11 mouse cellular contexts compared by ENCODE assay signal in the genomic region with DNA sequence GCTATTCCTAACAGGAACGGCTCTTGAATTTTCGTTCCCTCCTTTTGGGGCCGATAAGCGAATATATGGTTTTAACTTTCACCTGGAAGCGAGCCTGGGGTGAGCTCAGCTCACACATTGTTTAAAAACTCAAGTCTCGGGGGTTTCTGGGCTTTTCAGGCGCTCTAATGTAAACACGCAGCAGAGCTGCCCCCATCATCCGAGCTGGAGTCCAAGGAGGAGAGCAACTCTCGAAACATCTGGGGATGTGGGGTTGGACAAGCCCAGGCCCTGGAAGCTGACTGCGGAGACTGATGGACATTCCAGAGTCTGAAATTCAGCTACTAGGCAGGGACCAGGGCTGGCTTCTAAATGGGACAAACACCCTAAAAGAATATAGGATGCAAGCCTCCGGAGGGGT. TPM values are rescaled to one million over a fixed set of nuclear protein-coding genes. Genes with fewer than 3 reads are reported as not detected.
A peak's percentile ranks its signal among the peaks of the same experiment; 100 is the strongest.
DNase-seq lines count a peak whose midpoint lies in the region; ATAC-seq and TF ChIP-seq lines count a peak whose summit lies in the region.
"Had no signal": no experiment of that assay in that cellular context is flagged by ENCODE, and none has a peak within 500 bp of the region (broad histone marks: within the 10 kb centered on the region; RNA-seq: fewer than 3 reads in every experiment).

No protein-coding gene starts in this region.

- DNase-seq in kidney, adult 8-10 months: no peak
- peak; percentile 62 for DNase-seq in embryo, embryonic 10.5 days (ENCODE audit: low spot score)
- no peak for DNase-seq in frontal cortex, postnatal 10 days (ENCODE audit: low spot score in 2 of 2)
- DNase-seq: kidney, adult 18-20 months had no signal

- ATAC-seq in kidney, embryonic 15.5 days (replicated peaks; ENCODE audit: low FRiP score): no peak
- ATAC-seq in embryonic facial prominence, embryonic 12.5 days (ENCODE audit: insufficient number of reproducible peaks, insufficient read depth, low FRiP score, low TSS enrichment): no peak
- ATAC-seq in erythroblast, adult 5-6 weeks (replicated peaks; ENCODE audit: low FRiP score, poor library complexity, severe bottlenecking): no peak
- ATAC-seq: Patski had no signal

- no peak overlapping the region for H3ac ChIP-seq in myocyte (ENCODE audit: control insufficient read depth, insufficient read length)

- no peaks in the 10 kb centered on the region for H3K36me3 ChIP-seq in kidney, embryonic 15.5 days
- H3K36me3 ChIP-seq in embryonic facial prominence, embryonic 12.5 days: no peaks in the 10 kb centered on the region
- H3K36me3 ChIP-seq in myocyte (ENCODE audit: control insufficient read depth, insufficient read depth): no peaks in the 10 kb centered on the region

- peaks cover 28% of the 10 kb centered on the region for H3K27me3 ChIP-seq in kidney, embryonic 15.5 days
- H3K27me3 ChIP-seq in embryonic facial prominence, embryonic 12.5 days: peaks cover 4% of the 10 kb centered on the region; the same call in 1 of the 2 replicates
- no peaks in the 10 kb centered on the region for H3K27me3 ChIP-seq in myocyte (ENCODE audit: control insufficient read depth, insufficient read depth, insufficient read length)
- H3K27me3 ChIP-seq: Patski had no signal

- peak overlapping the region; percentile 93 for H3K4me2 ChIP-seq in kidney, embryonic 15.5 days
- peak overlapping the region; percentile 79 for H3K4me2 ChIP-seq in embryonic facial prominence, embryonic 12.5 days (replicated peaks)
- peak overlapping the region; percentile 58 for H3K4me2 ChIP-seq in myocyte (ENCODE audit: low read depth)

- no peak for TF ChIP-seq POLR2A in myocyte (IDR thresholded peaks at IDR 0.05; ENCODE audit: insufficient read length, low read depth)

- 16% methylated on average over 12 of the region's 12 CpGs for WGBS in kidney, embryonic 15.5 days
- WGBS in embryonic facial prominence, embryonic 12.5 days: 8% methylated on average over 12 of the region's 12 CpGs

- peak overlapping the region; percentile 65; the same call in 1 of the 2 replicates for H3K9ac ChIP-seq in kidney, embryonic 15.5 days
- no peak overlapping the region for H3K9ac ChIP-seq in embryonic facial prominence, embryonic 12.5 days
- H3K9ac ChIP-seq: liver, embryonic 14.5 days had no signal

- peaks cover 34% of the 10 kb centered on the region for H3K79me2 ChIP-seq in myocyte (ENCODE audit: control insufficient read depth, insufficient read depth)

- no peak overlapping the region for H3K27ac ChIP-seq in kidney, embryonic 15.5 days
- H3K27ac ChIP-seq in embryonic facial prominence, embryonic 12.5 days: peak overlapping the region; percentile 30; the same call in 1 of the 2 replicates
- H3K27ac ChIP-seq: liver, embryonic 14.5 days had no signal

- H3K4me1 ChIP-seq in kidney, embryonic 15.5 days: peaks cover 34% of the 10 kb centered on the region
- peaks cover 33% of the 10 kb centered on the region for H3K4me1 ChIP-seq in embryonic facial prominence, embryonic 12.5 days

- H3K4me3 ChIP-seq in kidney, embryonic 15.5 days (replicated peaks): peak overlapping the region; percentile 55
- H3K4me3 ChIP-seq in embryonic facial prominence, embryonic 12.5 days: peak overlapping the region; percentile 49
- H3K4me3 ChIP-seq in myocyte: peak overlapping the region; percentile 46
- H3K4me3 ChIP-seq: erythroblast, embryonic 14.5 days had no signal

- H3K9me3 ChIP-seq in kidney, embryonic 15.5 days (replicated peaks): no peaks in the 10 kb centered on the region
- no peaks in the 10 kb centered on the region for H3K9me3 ChIP-seq in embryonic facial prominence, embryonic 12.5 days

TF ChIP-seq in myocyte, 11 proteins besides CTCF, POLR2A, EP300 and RAD21:
- TF ChIP-seq CEBPB (IDR thresholded peaks at IDR 0.05; ENCODE audit: insufficient read depth, poor library complexity, severe bottlenecking): no peak
- TF ChIP-seq REST (IDR thresholded peaks at IDR 0.05; ENCODE audit: insufficient read depth, insufficient read length): no peak
- TF ChIP-seq MYOD1 (IDR thresholded peaks at IDR 0.05; ENCODE audit: control insufficient read depth in 1 of 3, insufficient read length in 2 of 3, low read depth in 2 of 3): no peak
- TF ChIP-seq MAX (IDR thresholded peaks at IDR 0.05; ENCODE audit: low read depth): no peak
- no peak for TF ChIP-seq USF1 (IDR thresholded peaks at IDR 0.05; ENCODE audit: low read depth)
- no peak for TF ChIP-seq E2F4 (IDR thresholded peaks at IDR 0.05; ENCODE audit: insufficient read depth)
- TF ChIP-seq MYOG (IDR thresholded peaks at IDR 0.05; ENCODE audit: control insufficient read depth in 1 of 3, insufficient read depth in 1 of 3, insufficient read length in 2 of 3, low read depth in 2 of 3): no peak
- TF ChIP-seq POLR2AphosphoS2 (IDR thresholded peaks at IDR 0.05; ENCODE audit: insufficient read length, low read depth): no peak
- TF ChIP-seq TCF12 (IDR thresholded peaks at IDR 0.05; ENCODE audit: insufficient read depth, poor library complexity, severe bottlenecking): no peak
- no peak for TF ChIP-seq TCF3 (IDR thresholded peaks at IDR 0.05; ENCODE audit: insufficient read length, low read depth)
- no peak for TF ChIP-seq SRF (IDR thresholded peaks at IDR 0.05; ENCODE audit: control insufficient read depth, insufficient read length, low read depth)

RNA-seq across cellular contexts. Expression of gene Ptgis, which starts 1.1 kb away (rescaled TPM):
- polyA plus RNA-seq in kidney, embryonic 15.5 days (2015; fragmentation: Nextera tagmentation; extraction: Ambion mirVana): 18.7 and 21.1 TPM in 2 replicates
- polyA plus RNA-seq in embryonic facial prominence, embryonic 12.5 days (2016; fragmentation: Nextera tagmentation; extraction: Ambion mirVana): 17.7 and 19.1 TPM in 2 replicates
- polyA plus RNA-seq in myocyte (2012; fragmentation: generic; extraction: Trizol): 116 TPM
- total RNA-seq in erythroblast, adult 5-6 weeks (2015; ENCODE audit: low replicate concordance): not detected in 2 replicates
- total RNA-seq in erythroblast, adult 5-6 weeks (2017; ENCODE audit: low replicate concordance): not detected in 2 replicates
- polyA plus RNA-seq: erythroblast, embryonic 14.5 days had no signal

RNA-seq across cellular contexts. Expression of gene Kcnb1, which starts 49.3 kb away (rescaled TPM):
- 0.95 and 1.9 TPM in 2 replicates for polyA plus RNA-seq in kidney, embryonic 15.5 days (2015; fragmentation: Nextera tagmentation; extraction: Ambion mirVana)
- polyA plus RNA-seq in embryonic facial prominence, embryonic 12.5 days (2016; fragmentation: Nextera tagmentation; extraction: Ambion mirVana): 0.93 and 1.3 TPM in 2 replicates
- polyA plus RNA-seq in myocyte (2012; fragmentation: generic; extraction: Trizol): 0.42 TPM
- not detected in 2 replicates for total RNA-seq in erythroblast, adult 5-6 weeks (2015; ENCODE audit: low replicate concordance)
- not detected in 2 replicates for total RNA-seq in erythroblast, adult 5-6 weeks (2017; ENCODE audit: low replicate concordance)
- polyA plus RNA-seq: erythroblast, embryonic 14.5 days had no signal
